Mouse (Mus musculus) megakaryocyte, embryonic 14.5 days (primary cell): Measurements from ENCODE around the gene Ccr4.

Experiments
- FLI1 ChIP-seq: IDR thresholded peaks from 2 replicates; pipeline ENCODE4 v1.6.1; 2012; ENCODE audit warnings: low read length, inconsistent platforms, mixed read lengths
- GATA1 ChIP-seq: IDR thresholded peaks from 3 replicates; pipeline ENCODE4 v1.6.1; 2012; ENCODE audit warnings: mixed read lengths, low read length, inconsistent platforms, borderline replicate concordance

DNA sequence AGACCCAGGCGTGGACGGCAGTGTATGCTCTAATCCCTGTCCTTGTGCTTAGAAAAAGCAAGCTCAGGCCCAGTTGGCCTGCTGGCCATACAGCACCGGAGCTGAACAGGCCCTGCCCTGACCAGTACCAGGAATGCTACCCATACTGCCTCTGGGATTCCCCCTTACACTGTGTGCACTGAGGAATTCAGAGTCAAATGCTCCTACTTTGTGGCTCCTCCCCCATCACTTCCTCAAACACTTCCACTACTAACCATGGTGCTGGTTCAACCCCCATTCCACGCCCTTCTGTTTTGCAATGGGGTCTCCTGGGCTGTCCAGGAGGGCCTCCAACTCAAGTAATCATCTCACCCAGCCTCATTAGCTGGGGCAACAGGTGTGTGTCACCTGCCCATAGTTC, 29.1 kb upstream of the Ccr4 start:
- no peak for TF ChIP-seq GATA1
- TF ChIP-seq FLI1 = no peak
